Mouse (Mus musculus) cerebellum, postnatal 4 days (tissue): ENCODE measurements around the gene Aurkb.
"Not testable (repeated sequence)": the region's sequence is repeated elsewhere in the genome, so short reads cannot be mapped to it uniquely, and the experiment has no call there.

Experiments used
- DNase-seq, 2 experiments: peaks; one replicate each; pipeline ENCODE4 v3.0.0; 2022; ENCODE audit warnings: low spot score in 2 of 2, mixed read lengths in 1 of 2

Aurkb gene

GRCm38 (mm10) chr11:69045531-69046394 is at the start of gene Aurkb:
Gene Aurkb (plus strand): TSS chr11:69045647.
- peak; percentile 61 to 82 for DNase-seq

DNA sequence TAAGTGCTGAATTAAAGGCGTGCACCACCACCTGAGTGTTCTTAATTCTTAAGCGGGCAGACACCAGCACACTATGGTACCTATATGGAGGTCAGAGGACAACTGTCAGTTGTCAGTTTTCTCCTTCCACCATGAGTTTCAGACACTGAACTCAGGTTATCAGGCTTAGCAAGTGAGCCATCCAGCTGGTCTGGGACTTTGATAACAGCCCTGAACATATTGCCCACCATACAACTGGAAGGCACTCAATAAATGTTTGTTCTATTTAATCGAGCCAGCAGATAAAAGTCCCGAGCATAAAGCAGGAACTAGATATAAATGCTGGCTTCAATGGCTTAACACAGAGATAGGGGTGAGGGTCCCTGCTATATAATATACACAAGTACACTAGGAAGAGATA is 48.4 kb upstream of the Aurkb start:
- no peak for DNase-seq

GRCm38 (mm10) chr11:69002782-69003181 is 42.7 kb upstream of the Aurkb start:
- DNase-seq: not testable (repeated sequence)

GRCm38 (mm10) chr11:69003592-69003991 is 41.9 kb upstream of the Aurkb start:
- no peak for DNase-seq

DNA sequence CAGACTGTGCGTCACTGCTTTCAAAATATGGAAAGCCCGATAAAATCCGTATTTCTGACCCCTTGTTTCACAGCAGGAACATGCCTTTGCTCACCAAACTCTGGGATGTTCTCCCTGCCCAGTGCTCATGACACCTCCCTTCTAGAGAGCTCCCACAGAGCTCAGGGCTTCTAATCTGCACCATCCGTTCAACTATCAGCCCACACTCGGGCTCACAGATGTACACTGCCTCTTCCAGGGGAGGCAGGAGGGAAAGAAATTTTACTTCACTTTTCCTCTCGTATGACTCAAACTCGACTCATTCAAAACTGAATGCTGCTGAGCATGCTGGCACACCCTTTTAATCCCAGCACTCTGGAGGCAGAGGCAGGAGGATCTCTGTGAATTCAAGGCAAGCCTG is 40.3 kb upstream of the Aurkb start:
- DNase-seq: no peak

DNA sequence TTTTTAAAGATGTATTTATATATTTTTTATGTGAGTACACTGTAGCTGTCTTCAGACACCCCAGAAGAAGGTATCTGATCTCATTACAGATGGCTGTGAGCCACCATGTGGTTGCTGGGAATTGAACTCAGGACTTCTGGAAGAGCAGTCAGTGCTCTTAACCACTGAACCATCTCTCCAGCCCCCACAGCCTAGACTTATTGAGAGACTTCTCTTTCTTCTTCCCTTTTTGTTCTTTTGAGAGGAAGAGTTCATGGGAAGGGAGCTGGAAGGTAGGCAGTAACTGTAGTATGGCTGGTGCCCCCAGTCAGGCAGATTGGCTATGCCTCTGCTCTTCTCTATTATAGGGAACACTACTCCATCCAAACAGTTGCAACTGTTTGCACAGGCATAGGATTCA is 38.9 kb upstream of the Aurkb start:
- not testable (repeated sequence) for DNase-seq

DNA sequence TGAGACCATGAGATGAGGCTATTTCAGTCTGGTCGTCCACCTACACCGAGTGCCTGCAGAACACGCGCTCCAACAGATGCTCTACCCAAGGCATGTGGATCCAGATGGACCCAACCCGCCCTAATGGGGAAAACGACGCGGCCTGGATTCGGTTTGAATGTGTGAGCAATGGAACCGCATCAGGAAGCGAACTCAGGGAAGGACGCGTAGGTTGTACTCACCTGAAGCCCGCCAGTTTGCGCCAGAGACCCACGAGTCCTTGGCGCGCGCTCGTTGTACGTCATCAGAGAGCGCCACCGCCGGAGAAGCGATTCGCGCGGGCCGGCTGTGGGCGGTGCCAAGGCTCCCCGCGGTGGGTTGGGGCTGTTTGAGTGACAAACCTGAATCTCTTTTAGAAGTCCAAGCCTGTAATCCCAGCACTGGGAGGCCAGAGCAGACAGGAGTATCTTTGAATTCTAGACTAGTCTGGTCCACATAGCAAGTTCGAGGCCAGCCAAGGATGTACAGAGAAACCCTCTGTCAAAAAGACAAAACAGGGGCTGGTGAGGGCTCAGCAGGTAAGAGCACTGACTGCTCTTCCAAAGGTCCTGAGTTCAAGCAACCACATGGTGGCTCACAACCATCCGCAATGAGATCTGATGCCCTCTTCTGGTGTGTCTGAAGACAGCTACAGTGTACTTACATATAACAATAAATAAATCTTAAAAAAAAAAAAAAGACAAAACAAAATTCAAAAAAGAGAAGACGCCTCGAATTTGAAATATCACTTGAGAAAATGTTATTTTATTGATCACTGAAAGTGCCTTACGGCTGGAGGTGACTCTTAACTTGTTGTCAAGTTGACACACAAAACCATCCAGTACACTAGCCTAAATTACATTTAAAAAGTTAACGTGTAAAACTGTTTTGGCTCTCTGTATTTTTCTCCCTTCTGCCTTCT is 37.0 kb upstream of the Aurkb start, which contains the start of gene Pfas:
TSS of gene Pfas (minus strand) at position 279 of the 940 bp plus-strand sequence.
- peak; percentile 93 to 98 for DNase-seq

GRCm38 (mm10) chr11:69009508-69009907 is 35.9 kb upstream of the Aurkb start:
- DNase-seq: no peak

GRCm38 (mm10) chr11:69010400-69011323 is 34.8 kb upstream of the Aurkb start:
- no peak for DNase-seq

DNA sequence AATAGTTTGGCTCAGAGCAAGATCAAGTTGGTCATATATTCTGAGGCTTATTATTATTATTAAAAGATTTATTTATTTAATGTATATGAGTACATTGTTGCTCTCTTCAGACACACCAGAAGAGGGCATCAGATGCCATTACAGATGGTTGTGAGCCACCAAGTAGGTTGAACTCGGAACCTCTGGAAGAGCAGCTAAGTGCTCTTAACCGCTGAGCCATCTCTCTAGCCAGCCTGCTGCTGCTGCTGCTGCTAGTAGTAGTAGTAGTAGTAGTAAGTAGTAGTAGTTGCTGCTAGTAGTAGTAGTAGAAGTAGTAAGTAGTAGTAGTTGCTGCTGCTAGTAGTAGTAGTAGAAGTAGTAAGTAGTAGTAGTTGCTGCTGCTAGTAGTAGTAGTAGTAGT is 34.0 kb upstream of the Aurkb start:
- not testable (repeated sequence) for DNase-seq

DNA sequence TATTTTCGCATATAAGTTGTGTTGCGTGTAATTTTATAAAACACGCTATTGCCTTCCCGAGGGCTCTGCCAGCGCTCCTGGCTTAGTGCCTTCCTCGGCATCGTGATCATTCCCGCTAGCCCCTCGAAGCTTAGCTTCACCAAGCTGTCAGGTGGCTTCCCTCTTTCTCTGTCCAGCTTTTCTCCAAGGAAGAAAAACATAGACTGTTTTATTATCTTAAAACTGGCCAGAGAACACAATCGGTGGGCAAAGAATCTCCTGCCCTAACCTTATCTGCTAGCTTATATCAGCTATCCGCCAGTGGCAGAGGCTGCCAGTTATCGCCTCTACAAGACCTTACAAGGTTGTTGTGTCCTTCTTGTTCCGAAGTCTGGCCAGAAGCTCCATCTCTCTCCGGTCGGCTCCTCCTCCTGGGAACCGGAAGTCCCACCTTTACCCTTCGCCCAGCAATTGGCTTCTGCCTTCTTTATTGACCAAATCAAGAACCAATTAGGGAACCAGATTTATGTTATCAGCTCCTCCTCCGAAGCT is 33.3 kb upstream of the Aurkb start:
- DNase-seq: peak; percentile 57 to 78

DNA sequence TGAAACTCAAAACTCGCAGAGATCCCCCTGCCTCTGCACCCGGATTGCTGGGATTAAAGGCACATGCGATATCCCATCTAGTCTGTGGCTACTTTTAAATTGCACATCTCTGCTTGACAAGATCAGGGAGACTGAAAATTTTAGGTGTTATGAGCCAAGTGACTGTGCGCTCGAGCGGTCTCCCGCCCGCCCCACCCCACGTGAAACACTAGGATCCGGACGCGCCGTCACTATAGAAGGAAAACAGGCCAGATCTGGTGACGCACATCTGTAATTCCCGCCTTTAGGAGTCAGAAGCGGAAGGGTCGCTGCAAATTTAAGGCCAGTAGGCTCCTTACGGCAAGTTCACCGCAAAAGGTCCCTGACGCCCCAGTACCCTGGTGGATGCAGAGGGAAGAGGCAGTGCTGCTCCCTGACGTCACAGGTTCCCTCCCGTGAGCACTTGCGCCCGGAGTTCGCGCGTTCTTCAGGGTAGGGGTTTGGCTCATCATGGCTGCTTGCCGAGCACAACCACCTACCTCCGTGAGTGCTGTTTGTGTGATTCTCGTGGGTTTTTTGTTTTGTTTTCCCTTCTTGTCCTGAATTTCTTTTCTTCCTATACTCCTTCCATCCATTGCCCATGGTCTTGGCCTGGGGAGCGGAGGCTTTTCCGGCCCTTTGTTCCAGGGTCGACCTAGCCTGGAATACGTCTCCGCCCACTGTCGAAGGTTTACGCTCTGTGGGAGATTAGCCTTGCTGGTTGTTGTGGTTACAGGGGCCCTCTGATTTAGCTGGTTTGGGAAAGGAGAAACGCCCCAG is 29.6 kb upstream of the Aurkb start, which contains the start of gene Ctc1:
TSS of gene Ctc1 (plus strand) at position 268 of the 798 bp plus-strand sequence.
- DNase-seq: peak; percentile 61 to 82

- no peak for DNase-seq
These were observed 28.7 kb upstream of the Aurkb start for GRCm38 (mm10) chr11:69016755-69017154.

DNA sequence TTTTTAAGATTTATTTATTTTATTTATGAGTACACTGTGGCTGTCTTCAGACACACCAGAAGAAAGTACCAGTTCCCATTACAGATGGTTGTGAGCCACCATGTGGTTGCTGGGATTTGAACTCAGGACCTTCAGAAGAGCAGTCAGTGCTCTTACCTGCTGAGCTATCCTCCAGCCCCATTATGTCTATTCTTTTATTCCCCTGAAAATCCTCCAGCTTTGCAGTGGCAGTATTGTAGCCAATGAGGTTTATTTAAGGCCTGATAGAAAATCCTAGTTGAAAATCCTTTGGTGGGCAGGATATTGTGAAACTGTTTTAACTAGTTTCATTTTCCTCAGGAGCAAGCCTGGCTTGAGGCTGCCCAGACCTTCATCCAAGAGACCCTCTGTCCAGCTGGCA is 24.8 kb upstream of the Aurkb start:
- no peak for DNase-seq

GRCm38 (mm10) chr11:69026562-69026961 is 18.9 kb upstream of the Aurkb start:
- DNase-seq: no peak

- no peak for DNase-seq
These were observed 16.6 kb upstream of the Aurkb start for GRCm38 (mm10) chr11:69028805-69029204.

DNA sequence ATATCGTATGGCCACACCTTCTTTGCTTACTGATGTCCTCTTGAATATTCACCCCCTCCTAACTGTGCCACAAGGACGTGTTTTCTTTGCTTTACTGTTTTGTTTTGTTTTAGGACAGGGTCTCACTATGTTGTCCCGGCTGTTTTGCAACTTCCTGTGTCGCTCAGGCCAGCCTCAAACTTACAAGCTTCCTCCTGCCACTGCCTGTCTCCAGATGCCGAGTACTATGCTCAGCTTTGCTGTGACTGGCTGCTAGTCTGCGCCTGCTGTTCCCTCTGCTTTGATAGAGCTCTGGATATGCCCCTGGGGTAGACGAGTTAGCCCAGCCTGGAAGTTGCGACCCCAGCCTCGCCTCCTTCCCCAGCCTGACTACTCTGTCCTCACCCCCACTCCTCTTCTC is 11.9 kb upstream of the Aurkb start:
- no peak for DNase-seq

GRCm38 (mm10) chr11:69034585-69034984 is 10.9 kb upstream of the Aurkb start:
- DNase-seq: no peak

DNA sequence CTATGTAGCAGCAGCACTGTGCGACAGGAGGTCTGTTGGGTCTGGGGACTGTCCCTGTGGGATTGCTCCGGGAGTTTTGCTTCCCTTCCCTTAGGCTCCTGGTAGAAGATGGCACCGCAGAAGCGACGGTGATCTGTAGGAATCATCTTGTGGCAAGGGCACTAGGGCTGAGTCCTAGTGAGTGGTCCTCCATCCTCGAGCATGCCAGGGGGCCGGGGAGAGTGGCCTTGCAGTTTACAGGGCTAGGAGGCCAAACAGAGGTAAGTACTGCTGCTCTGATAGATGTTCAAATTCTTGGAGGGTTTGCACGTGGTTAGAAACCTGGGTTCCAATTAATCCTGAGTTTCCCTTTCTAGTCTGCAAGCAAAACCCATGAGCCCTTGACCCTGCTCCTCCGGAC is 10.0 kb upstream of the Aurkb start:
- DNase-seq: no peak

DNA sequence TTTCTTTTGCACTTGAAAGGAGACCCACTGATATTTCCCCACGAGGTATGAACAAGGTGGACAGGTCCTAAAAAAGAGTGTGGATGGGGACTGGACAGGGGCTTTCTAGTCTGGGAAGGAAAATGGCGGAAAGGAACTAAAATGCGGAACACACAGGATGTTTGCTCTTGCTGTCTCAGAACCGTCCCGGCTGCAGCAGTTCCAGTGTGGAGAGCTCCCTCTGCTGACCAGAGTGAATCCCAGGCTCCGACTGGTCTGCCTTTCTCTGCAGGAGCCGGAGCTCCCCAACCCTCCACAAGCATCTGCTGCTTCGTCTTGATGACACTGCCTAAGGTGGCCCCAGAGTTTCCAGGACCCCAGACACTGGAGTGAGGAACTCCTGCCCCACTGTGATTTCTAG is 9.6 kb upstream of the Aurkb start:
- DNase-seq: peak; percentile 66 to 84
